Mouse (Mus musculus) mature B cell (primary cell): Measurements from ENCODE around the gene Gm29106.
"Not testable (repeated sequence)": the region's sequence is repeated elsewhere in the genome, so short reads cannot be mapped to it uniquely, and the experiment has no call there.

ENCODE experiments used
- in situ Hi-C: fragments of 300-500 bp; cut with MboI; formaldehyde crosslinking; loops from 2 replicates; pipeline ENCODE4 v1.14.3; 2019

The Gm29106 gene

GRCm38 (mm10) chr1:118176242-118176641, at the start of gene Gm29106:
Gene Gm29106 (plus strand): TSS chr1:118176542.
- in situ Hi-C loops, result not testable (repeated sequence)

DNA sequence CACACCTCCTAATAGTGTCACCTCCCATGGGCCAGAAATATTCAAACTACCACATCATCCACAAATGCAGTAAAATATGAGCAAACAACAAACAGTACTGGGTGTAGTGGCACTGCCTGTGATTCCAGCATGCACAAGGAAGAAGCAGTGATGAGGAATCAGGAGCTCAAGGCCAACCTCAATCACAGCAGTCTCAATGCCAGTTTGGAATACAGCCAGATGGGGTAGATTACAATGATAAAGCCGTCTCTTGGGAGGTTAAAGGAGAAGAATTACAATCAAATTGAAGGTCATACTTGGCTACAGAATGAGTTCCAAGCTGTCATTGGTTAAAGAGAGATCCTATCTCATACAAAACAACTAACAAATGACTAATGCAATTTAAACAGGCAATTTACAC, 52.2 kb downstream of the Gm29106 start:
- in situ Hi-C loops, result no loop called here

- in situ Hi-C loops, result no loop called here
Observed at GRCm38 (mm10) chr1:118236032-118236431, 59.7 kb downstream of the Gm29106 start.
